Mouse (Mus musculus) limb, embryonic 14.5 days (tissue): Measurements from ENCODE around the gene Rasal2. TPM values are rescaled to one million over a fixed set of nuclear protein-coding genes. Genes with fewer than 3 reads are reported as not detected.

ENCODE experiments used
- ATAC-seq: fragments of 200-750 bp; cut with Nextera tagmentation; 2 replicates; pipeline ENCODE4 v1.8.0; 2017; ENCODE audit warnings: low read depth, moderate number of reproducible peaks, moderate TSS enrichment; ENCODE audit not compliant: low FRiP score
- DNase-seq: peaks from one replicate; pipeline ENCODE4 v3.0.0-alpha.2; 2015; ENCODE audit warnings: low spot score
- H3K27ac ChIP-seq: fragments of 300-500 bp; sonication (generic); replicated peaks from 2 replicates; pipeline ENCODE4 v1.5.1; 2014; ENCODE audit warnings: low read depth, mild to moderate bottlenecking, low read length, moderate library complexity, mixed read lengths
- H3K27me3 ChIP-seq: fragments of 300-500 bp; sonication (generic); 2 replicates; pipeline ENCODE4 v1.6.1; 2014; ENCODE audit warnings: low read length, mixed read lengths; ENCODE audit not compliant: control insufficient read depth, insufficient read depth
- H3K36me3 ChIP-seq: fragments of 300-500 bp; sonication (generic); 2 replicates; pipeline ENCODE4 v1.6.1; 2014; ENCODE audit warnings: mild to moderate bottlenecking, low read length, moderate library complexity, mixed read lengths; ENCODE audit not compliant: control insufficient read depth, insufficient read depth
- H3K4me1 ChIP-seq: fragments of 300-500 bp; sonication (generic); 2 replicates; pipeline ENCODE4 v1.6.1; 2014; ENCODE audit warnings: antibody characterized with exemption, low read length, mixed read lengths; ENCODE audit not compliant: control insufficient read depth, insufficient read depth
- H3K4me2 ChIP-seq: fragments of 300-500 bp; sonication (generic); replicated peaks from 2 replicates; pipeline ENCODE4 v1.6.1; 2014; ENCODE audit warnings: low read depth, mild to moderate bottlenecking, low read length, moderate library complexity; ENCODE audit not compliant: severe bottlenecking
- H3K4me3 ChIP-seq: fragments of 300-500 bp; sonication (generic); replicated peaks from 2 replicates; pipeline ENCODE4 v1.5.1; 2014; ENCODE audit warnings: low read length
- H3K9ac ChIP-seq: fragments of 300-500 bp; sonication (generic); 2 replicates; pipeline ENCODE4 v1.6.1; 2014; ENCODE audit warnings: mild to moderate bottlenecking, low read depth, low read length, moderate library complexity; ENCODE audit not compliant: severe bottlenecking
- H3K9me3 ChIP-seq: fragments of 300-500 bp; sonication (generic); 2 replicates; pipeline ENCODE4 v1.6.1; 2016; ENCODE audit warnings: low read length; ENCODE audit not compliant: control insufficient read depth
- POLR2A ChIP-seq: fragments of 200-500 bp; IDR thresholded peaks from 2 replicates; pipeline ENCODE4 v1.8.0; 2012; ENCODE audit warnings: inconsistent platforms, mild to moderate bottlenecking, moderate library complexity, borderline replicate concordance; ENCODE audit not compliant: insufficient read depth, insufficient read length; ENCODE audit errors: extremely low read depth
- WGBS: fragments of 180-500 bp; shearing (Covaris S2); extraction: QIAGEN DNeasy Blood & Tissue Kit; methylation state at CpG from one replicate; pipeline ENCODE4 v1.1.7; 2014; 5-methylcytosine and 5-hydroxymethylcytosine counted together
- polyA plus RNA-seq, 2 experiments: library from polyadenylated mRNA; depleted of rRNA in 1 of 2; stranded (reverse) in 1 of 2; unstranded in 1 of 2; fragments of >200 nt; fragmentation: Nextera tagmentation in 1 of 2; extraction: Ambion mirVana in 1 of 2; gene quantifications; 2 replicates each; pipeline versions ENCODE4 v1.2.1 to v1.2.3; 2012 to 2014

The Rasal2 gene
- polyA plus RNA-seq, 2 experiments: 5.4 to 10.2 TPM

DNA sequence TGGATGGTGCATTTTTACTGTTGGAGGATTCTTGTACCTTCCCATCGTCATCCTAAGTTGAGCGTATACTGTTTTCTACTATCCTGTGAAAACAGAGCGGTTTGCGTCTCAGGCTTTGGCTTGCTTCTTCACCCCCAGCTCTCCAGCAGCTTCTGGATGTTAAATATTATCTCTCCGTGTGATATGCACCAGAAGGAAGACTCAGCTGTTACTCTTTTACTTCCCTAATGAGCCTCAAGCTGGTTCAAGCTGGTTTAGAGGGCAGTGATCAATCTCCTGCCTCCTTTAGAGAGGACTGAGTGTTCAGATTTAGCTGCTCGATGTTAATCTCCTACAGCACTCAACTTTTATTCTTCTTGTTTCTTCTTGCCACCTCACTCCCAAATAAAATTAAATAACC lies 42.5 kb upstream of the Rasal2 start:
- no peaks in the 10 kb centered on the region for H3K27me3 ChIP-seq
- no peak overlapping the region for H3K27ac ChIP-seq
- no peak overlapping the region for H3K9ac ChIP-seq
- no peaks in the 10 kb centered on the region for H3K9me3 ChIP-seq
- no peak for TF ChIP-seq POLR2A
- DNase-seq (no peak), ATAC-seq (no peak)
- H3K4me3 ChIP-seq: no peak overlapping the region
- H3K4me1 ChIP-seq: 0 out of 2 replicates have a peak, but pooled peaks cover 5% of the 10 kb centered on the region
- WGBS: 80% methylated on average over 6 of the region's 6 CpGs
- H3K4me2 ChIP-seq: no peak overlapping the region
- no peaks in the 10 kb centered on the region for H3K36me3 ChIP-seq

DNA sequence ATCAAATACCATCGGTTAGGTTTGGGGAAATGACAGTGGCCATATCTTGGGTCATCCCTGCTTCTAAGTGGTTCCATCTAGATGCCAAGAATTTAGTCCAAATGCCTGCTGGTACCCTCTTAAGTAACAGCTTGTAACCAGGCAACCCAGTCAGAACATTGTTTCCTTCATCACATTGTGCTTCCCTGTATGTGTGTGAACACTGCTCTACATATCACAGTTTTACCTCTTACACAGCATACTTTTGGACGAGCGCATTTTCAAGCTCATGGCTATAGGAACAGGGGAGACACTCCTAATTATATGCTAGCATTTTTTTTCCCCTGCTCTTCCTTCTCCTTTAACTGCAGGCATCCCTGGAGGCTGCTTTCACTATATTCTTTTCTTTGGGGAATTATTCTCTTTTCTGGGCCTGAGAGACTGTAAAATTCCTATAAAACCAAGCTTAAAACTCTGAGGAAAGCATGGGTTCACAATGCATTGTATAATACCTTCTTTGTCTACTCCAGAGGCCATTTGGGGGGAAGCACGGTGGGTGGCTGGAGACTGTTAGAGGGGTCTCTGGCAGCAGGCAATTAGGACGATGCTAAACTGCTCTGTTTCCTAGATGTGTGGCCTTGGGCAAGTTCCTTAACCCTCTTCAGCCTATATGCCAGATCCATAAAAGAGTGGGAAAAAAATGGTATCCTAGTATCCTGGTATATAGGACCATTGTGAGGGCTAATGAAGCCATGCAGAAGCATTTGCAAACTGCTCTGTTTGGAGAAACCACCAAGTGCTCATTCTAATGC lies 40.6 kb upstream of the Rasal2 start:
- Histone ChIP-seq H3K4me3 (no peak overlapping the region), H3K9ac (no peak overlapping the region), H3K27me3 (0 out of 2 replicates have a peak, but pooled peaks cover 4% of the 10 kb centered on the region), H3K4me1 (0 out of 2 replicates have a peak, but pooled peaks cover 3% of the 10 kb centered on the region), H3K36me3 (no peaks in the 10 kb centered on the region), H3K9me3 (no peaks in the 10 kb centered on the region), H3K4me2 (no peak overlapping the region), H3K27ac (no peak overlapping the region)
- no peak for ATAC-seq
- no peak for TF ChIP-seq POLR2A
- DNase-seq: no peak
- 36% methylated on average over 5 of the region's 5 CpGs for WGBS

DNA sequence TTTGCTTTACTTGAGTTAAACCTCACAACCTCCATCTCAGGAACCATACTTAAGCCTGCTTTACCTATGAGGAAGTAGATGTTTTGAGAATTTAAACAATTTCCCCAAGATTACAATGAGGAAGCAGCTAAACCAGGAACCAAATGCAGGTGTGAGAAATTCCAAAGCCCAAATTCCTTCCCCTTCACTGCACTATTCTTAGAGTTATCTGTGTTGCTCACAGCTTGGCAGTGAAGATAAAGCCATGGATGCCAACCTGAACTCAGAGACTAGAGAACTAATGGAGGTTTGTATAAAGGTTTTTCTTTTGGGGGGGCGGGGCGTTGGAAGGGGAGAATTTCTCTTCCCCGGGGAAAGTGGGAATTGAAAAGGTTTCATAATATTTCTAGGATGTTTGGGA lies 39.9 kb upstream of the Rasal2 start:
- Histone ChIP-seq H3K4me2 (no peak overlapping the region), H3K9me3 (no peaks in the 10 kb centered on the region), H3K36me3 (no peaks in the 10 kb centered on the region), H3K4me3 (no peak overlapping the region), H3K27me3 (0 out of 2 replicates have a peak, but pooled peaks cover 4% of the 10 kb centered on the region), H3K27ac (no peak overlapping the region), H3K4me1 (0 out of 2 replicates have a peak, but pooled peaks cover 3% of the 10 kb centered on the region), H3K9ac (no peak overlapping the region)
- ATAC-seq (no peak), DNase-seq (no peak)
- WGBS: 84% methylated on average over 3 of the region's 3 CpGs
- no peak for TF ChIP-seq POLR2A

DNA sequence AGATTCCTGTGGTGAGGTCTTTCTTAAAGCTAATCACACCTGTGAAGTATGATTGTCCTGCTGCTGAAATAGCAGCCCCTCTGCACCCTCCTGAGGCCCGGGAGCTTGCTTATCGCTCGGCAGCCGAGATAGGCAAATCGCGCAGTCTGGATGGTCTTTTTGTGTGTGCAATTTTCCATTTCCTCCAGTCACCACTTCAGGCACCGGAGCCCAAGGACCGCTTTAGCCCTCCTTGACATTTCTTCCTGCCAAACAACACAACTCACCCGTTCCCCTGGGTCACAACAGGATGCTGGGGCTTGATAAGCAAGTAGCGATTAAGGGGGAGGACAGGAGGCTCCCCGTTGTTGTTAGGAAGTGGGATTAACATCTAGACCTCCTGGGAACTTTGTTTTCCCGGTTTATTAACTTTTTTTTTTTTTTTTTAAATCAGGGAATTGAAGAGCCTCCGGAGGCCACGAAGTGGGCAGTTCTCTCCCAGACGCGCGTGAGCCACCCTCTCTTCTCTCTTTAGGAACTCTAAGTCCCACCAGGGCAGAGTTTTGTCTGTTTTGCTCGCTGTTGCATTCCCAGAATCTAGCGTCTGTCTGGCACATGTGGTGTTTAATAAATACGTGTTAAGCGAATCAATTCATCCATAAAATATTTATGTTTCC lies 37.7 kb upstream of the Rasal2 start:
- ATAC-seq (no peak), DNase-seq (peak; percentile 28)
- TF ChIP-seq POLR2A: no peak
- Histone ChIP-seq H3K4me3 (peak overlapping the region; percentile 8), H3K36me3 (no peaks in the 10 kb centered on the region), H3K27me3 (0 out of 2 replicates have a peak, but pooled peaks cover 4% of the 10 kb centered on the region), H3K9me3 (no peaks in the 10 kb centered on the region), H3K4me1 (0 out of 2 replicates have a peak, but pooled peaks cover 3% of the 10 kb centered on the region), H3K27ac (no peak overlapping the region), H3K4me2 (peak overlapping the region; percentile 43), H3K9ac (no peak overlapping the region)
- WGBS: 6% methylated on average over 21 of the region's 21 CpGs

GRCm38 (mm10) chr1:157449532-157449931 lies 37.1 kb upstream of the Rasal2 start:
- Histone ChIP-seq H3K36me3 (no peaks in the 10 kb centered on the region), H3K4me3 (peak overlapping the region; percentile 8), H3K27ac (no peak overlapping the region), H3K9me3 (no peaks in the 10 kb centered on the region), H3K4me1 (0 out of 2 replicates have a peak, but pooled peaks cover 3% of the 10 kb centered on the region), H3K27me3 (0 out of 2 replicates have a peak, but pooled peaks cover 8% of the 10 kb centered on the region), H3K9ac (no peak overlapping the region), H3K4me2 (peak overlapping the region; percentile 43)
- DNase-seq: no peak
- ATAC-seq: no peak
- no peak for TF ChIP-seq POLR2A
- WGBS: 9% methylated on average over 10 of the region's 10 CpGs
